24 mouse cellular contexts compared by ENCODE assay signal in genomic region chr6:99412598-99412997, GRCm38 (mm10).
"Had no signal": no experiment of that assay in that cellular context is flagged by ENCODE, and none has a peak within 500 bp of the region (broad histone marks: within the 10 kb centered on the region; RNA-seq: fewer than 3 reads in every experiment).

No protein-coding gene starts in this region.

- ATAC-seq: hindbrain, embryonic 16.5 days; inflammation-experienced regulatory T-cells, adult 6 months; intestine, embryonic 15.5 days; intestine, postnatal 0 days; liver, embryonic 12.5 days had no signal

- H3K4me1 ChIP-seq: liver, embryonic 12.5 days had no signal

- H3K27ac ChIP-seq: heart, embryonic 10.5 days; hindbrain, embryonic 10.5 days; hindbrain, embryonic 12.5 days; hindbrain, embryonic 14.5 days; intestine, embryonic 15.5 days; layer of hippocampus, adult 2 months; left cerebral cortex, adult 2 months; limb, embryonic 13.5 days; liver, embryonic 12.5 days had no signal

- H3K4me2 ChIP-seq: heart, embryonic 12.5 days; hindbrain, embryonic 12.5 days; hindbrain, embryonic 14.5 days; intestine, embryonic 15.5 days; limb, embryonic 13.5 days; liver, embryonic 12.5 days had no signal

- H3K36me3 ChIP-seq: heart, embryonic 10.5 days; heart, embryonic 12.5 days; hindbrain, embryonic 10.5 days; hindbrain, embryonic 12.5 days; intestine, embryonic 15.5 days; limb, embryonic 13.5 days; liver, embryonic 12.5 days had no signal

- DNase-seq: gastrocnemius, postnatal 14 days; gastrocnemius, postnatal 36 days; heart, adult 18-20 months; heart, postnatal 10 days; heart, postnatal 4 days; kidney, adult 18-20 months; kidney, adult 8-10 months; kidney, postnatal 10 days; kidney, postnatal 25 days; kidney, postnatal 4 days; liver had no signal

- H3K9ac ChIP-seq: heart, embryonic 12.5 days; hindbrain, embryonic 12.5 days; hindbrain, embryonic 14.5 days; intestine, embryonic 15.5 days; limb, embryonic 13.5 days; liver, embryonic 12.5 days had no signal

- H3K27me3 ChIP-seq: heart, embryonic 12.5 days; hindbrain, embryonic 12.5 days; intestine, embryonic 15.5 days; limb, embryonic 13.5 days; liver, embryonic 12.5 days had no signal

- H3K9me3 ChIP-seq: heart, embryonic 10.5 days; heart, embryonic 12.5 days; hindbrain, embryonic 10.5 days; hindbrain, embryonic 12.5 days; intestine, embryonic 15.5 days; limb, embryonic 13.5 days; liver, embryonic 12.5 days had no signal

- H3K4me3 ChIP-seq: heart, embryonic 10.5 days; heart, embryonic 12.5 days; hindbrain, embryonic 10.5 days; hindbrain, embryonic 12.5 days; intestine, embryonic 15.5 days; layer of hippocampus, adult 2 months; left cerebral cortex, adult 2 months; limb, embryonic 13.5 days; liver, embryonic 12.5 days had no signal
